Mouse (Mus musculus): Measurements from ENCODE around the gene Med15. TPM values are rescaled to one million over a fixed set of nuclear protein-coding genes. Genes with fewer than 3 reads are reported as not detected.
"Not testable (repeated sequence)": the region's sequence is repeated elsewhere in the genome, so short reads cannot be mapped to it uniquely, and the experiment has no call there.

Med15 gene
- total RNA-seq, 2 experiments from 2014 or later = 24.5 to 26.6 TPM

- DNase-seq (ENCODE audit: low spot score); intact Hi-C loops (cut with DNase I): not testable (repeated sequence)
These were observed 2.2 kb upstream of the Med15 start for GRCm38 (mm10) chr16:17734872-17735271.

- intact Hi-C loops (cut with DNase I) = no loop called here
- DNase-seq (ENCODE audit: low spot score) = no peak
These were observed 955 bp upstream of the Med15 start for GRCm38 (mm10) chr16:17733646-17734045.

GRCm38 (mm10) chr16:17732431-17732830, 260 bp downstream of the Med15 start:
- no peak for DNase-seq (ENCODE audit: low spot score)
- intact Hi-C loops (cut with DNase I) = no loop called here

GRCm38 (mm10) chr16:17732021-17732420, 670 bp downstream of the Med15 start:
- DNase-seq (ENCODE audit: low spot score) = no peak

GRCm38 (mm10) chr16:17729974-17730373, 2.7 kb downstream of the Med15 start:
- DNase-seq (ENCODE audit: low spot score) = no peak
- intact Hi-C loops (cut with DNase I) = no loop called here

More at GRCm38 (mm10) chr16:17732021-17732420, 670 bp downstream of the Med15 start:
- intact Hi-C loops (cut with DNase I) = no loop called here

GRCm38 (mm10) chr16:17727179-17727861, 5.4 kb downstream of the Med15 start:
- DNase-seq (ENCODE audit: low spot score) = peak; percentile 7
- intact Hi-C loops (cut with DNase I) = no loop called here

GRCm38 (mm10) chr16:17724448-17724847, 8.2 kb downstream of the Med15 start:
- intact Hi-C loops (cut with DNase I) = loop anchor here (5.0 kb wide), 1 partner anchor 77 kb away; the partner anchor contains the start of gene Ccdc74a
- no peak for DNase-seq (ENCODE audit: low spot score)

- intact Hi-C loops (cut with DNase I) = loop anchor here (5.0 kb wide), 1 partner anchor 76 kb away; the partner anchor contains the start of gene Ccdc74a
- no peak for DNase-seq (ENCODE audit: low spot score)
These were observed 9.4 kb downstream of the Med15 start for GRCm38 (mm10) chr16:17723325-17723626.

GRCm38 (mm10) chr16:17722461-17723324, 10.0 kb downstream of the Med15 start:
- intact Hi-C loops (cut with DNase I) = loop anchor here (5.0 kb wide), 1 partner anchor 75 kb away; the partner anchor contains the start of gene Ccdc74a
- DNase-seq (ENCODE audit: low spot score) = peak; percentile 81

- DNase-seq (ENCODE audit: low spot score) = no peak
- intact Hi-C loops (cut with DNase I) = loop anchor here (5.0 kb wide), 1 partner anchor 75 kb away; the partner anchor contains the start of gene Ccdc74a
These were observed 10.8 kb downstream of the Med15 start for GRCm38 (mm10) chr16:17721822-17722460.

GRCm38 (mm10) chr16:17721114-17721808, 11.4 kb downstream of the Med15 start:
- DNase-seq (ENCODE audit: low spot score) = no peak
- intact Hi-C loops (cut with DNase I) = loop anchor here (5.0 kb wide), 1 partner anchor 74 kb away; the partner anchor contains the start of gene Ccdc74a

- no peak for DNase-seq (ENCODE audit: low spot score)
- intact Hi-C loops (cut with DNase I) = no loop called here
These were observed 14.9 kb downstream of the Med15 start for GRCm38 (mm10) chr16:17717791-17718190.

GRCm38 (mm10) chr16:17707541-17707940, 25.1 kb downstream of the Med15 start:
- intact Hi-C loops (cut with DNase I) = no loop called here
- DNase-seq (ENCODE audit: low spot score) = no peak

GRCm38 (mm10) chr16:17701043-17701405, 31.7 kb downstream of the Med15 start:
- intact Hi-C loops (cut with DNase I) = no loop called here

GRCm38 (mm10) chr16:17700386-17701042, 32.2 kb downstream of the Med15 start:
- intact Hi-C loops (cut with DNase I) = no loop called here
- DNase-seq (ENCODE audit: low spot score) = no peak

More at GRCm38 (mm10) chr16:17701043-17701405, 31.7 kb downstream of the Med15 start:
- DNase-seq (ENCODE audit: low spot score) = no peak

GRCm38 (mm10) chr16:17694860-17695259, 37.8 kb downstream of the Med15 start:
- intact Hi-C loops (cut with DNase I) = no loop called here
- no peak for DNase-seq (ENCODE audit: low spot score)

GRCm38 (mm10) chr16:17669886-17670285, 62.8 kb downstream of the Med15 start:
- no peak for DNase-seq (ENCODE audit: low spot score)
- intact Hi-C loops (cut with DNase I) = no loop called here

- no peak for DNase-seq (ENCODE audit: low spot score)
- intact Hi-C loops (cut with DNase I) = no loop called here
These were observed 67.1 kb downstream of the Med15 start for GRCm38 (mm10) chr16:17665568-17665967.

- DNase-seq (ENCODE audit: low spot score) = no peak
- intact Hi-C loops (cut with DNase I) = no loop called here
These were observed 76.3 kb downstream of the Med15 start for GRCm38 (mm10) chr16:17656212-17656871.

Measured in heart, postnatal 25 days (tissue).